Mouse (Mus musculus) E14TG2a.4 (cell line): ENCODE measurements around the gene Aldh1a3.

Source experiments
- H3K27me3 ChIP-seq: 2 replicates; pipeline ENCODE4 v1.6.1; 2014; ENCODE audit warnings: low read length, control low read depth; ENCODE audit not compliant: insufficient read depth
- H3K36me3 ChIP-seq: 2 replicates; pipeline ENCODE4 v1.6.1; 2014; ENCODE audit warnings: low read length, control low read depth; ENCODE audit not compliant: insufficient read depth
- H3K4me1 ChIP-seq: replicated peaks from 2 replicates; pipeline ENCODE4 v1.6.1; 2014; ENCODE audit warnings: low read depth, low read length, control low read depth
- H3K4me3 ChIP-seq: replicated peaks from 2 replicates; pipeline ENCODE4 v1.5.1; 2014; ENCODE audit warnings: mild to moderate bottlenecking, low read length
- H3K9me3 ChIP-seq: 2 replicates; pipeline ENCODE4 v1.6.1; 2014; ENCODE audit warnings: low read length, control low read depth
- CTCF ChIP-seq: conservative IDR thresholded peaks from 2 replicates; pipeline ENCODE4 v1.5.1; 2014; ENCODE audit warnings: low read length
- NANOG ChIP-seq: IDR thresholded peaks from 2 replicates; pipeline ENCODE4 v1.6.1; 2014; ENCODE audit warnings: borderline replicate concordance, low read length, mixed read lengths
- POU5F1 ChIP-seq: IDR thresholded peaks from 2 replicates; pipeline ENCODE4 v1.6.1; 2014; ENCODE audit warnings: low read length, borderline replicate concordance

The Aldh1a3 gene

GRCm38 (mm10) chr7:66434453-66434935 lies 7.2 kb upstream of the Aldh1a3 start:
- H3K27me3 ChIP-seq: peaks cover 9% of the 10 kb centered on the region
- H3K36me3 ChIP-seq: no peaks in the 10 kb centered on the region
- no peaks in the 10 kb centered on the region for H3K9me3 ChIP-seq
- H3K4me3 ChIP-seq: no peak overlapping the region
- peak; percentile 99 for TF ChIP-seq CTCF
- no peak for TF ChIP-seq NANOG
- H3K4me1 ChIP-seq: peaks cover 3% of the 10 kb centered on the region; the same call in 1 of the 2 replicates

- Histone ChIP-seq H3K4me1 (peaks cover 22% of the 10 kb centered on the region), H3K9me3 (no peaks in the 10 kb centered on the region)
- TF ChIP-seq POU5F1: no peak
- TF ChIP-seq CTCF: no peak
- no peak for TF ChIP-seq NANOG
Observed at GRCm38 (mm10) chr7:66427053-66427436, 272 bp downstream of the Aldh1a3 start.

DNA sequence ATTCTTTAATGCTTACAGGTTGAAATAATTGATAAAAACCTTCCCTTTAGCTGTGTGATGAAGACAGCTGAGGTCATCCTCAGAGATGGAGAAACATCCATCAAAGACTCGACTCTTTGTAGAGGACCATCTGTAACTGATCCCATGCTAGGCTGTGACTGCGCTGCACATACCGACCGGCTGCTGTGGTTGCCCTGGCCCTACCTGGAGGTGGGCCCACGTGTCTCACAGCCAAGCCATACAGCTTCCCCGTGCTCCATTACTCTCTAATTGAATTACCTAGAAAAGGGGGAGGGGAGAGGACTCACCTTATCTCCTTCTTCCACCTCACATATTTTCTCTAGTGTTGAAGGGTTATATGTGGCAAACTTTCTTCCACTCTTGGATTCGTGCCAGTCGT lies 5.4 kb downstream of the Aldh1a3 start:
- H3K9me3 ChIP-seq: no peaks in the 10 kb centered on the region
- H3K27me3 ChIP-seq: peaks cover 42% of the 10 kb centered on the region
- H3K4me1 ChIP-seq: peaks cover 5% of the 10 kb centered on the region; the same call in 1 of the 2 replicates
- TF ChIP-seq NANOG: no peak
- TF ChIP-seq CTCF: no peak
- TF ChIP-seq POU5F1: no peak
- no peaks in the 10 kb centered on the region for H3K36me3 ChIP-seq
- H3K4me3 ChIP-seq: no peak overlapping the region

More at GRCm38 (mm10) chr7:66427053-66427436, 272 bp downstream of the Aldh1a3 start:
- H3K27me3 ChIP-seq: peaks cover 64% of the 10 kb centered on the region
- H3K4me3 ChIP-seq: peak overlapping the region; percentile 79
- no peaks in the 10 kb centered on the region for H3K36me3 ChIP-seq

DNA sequence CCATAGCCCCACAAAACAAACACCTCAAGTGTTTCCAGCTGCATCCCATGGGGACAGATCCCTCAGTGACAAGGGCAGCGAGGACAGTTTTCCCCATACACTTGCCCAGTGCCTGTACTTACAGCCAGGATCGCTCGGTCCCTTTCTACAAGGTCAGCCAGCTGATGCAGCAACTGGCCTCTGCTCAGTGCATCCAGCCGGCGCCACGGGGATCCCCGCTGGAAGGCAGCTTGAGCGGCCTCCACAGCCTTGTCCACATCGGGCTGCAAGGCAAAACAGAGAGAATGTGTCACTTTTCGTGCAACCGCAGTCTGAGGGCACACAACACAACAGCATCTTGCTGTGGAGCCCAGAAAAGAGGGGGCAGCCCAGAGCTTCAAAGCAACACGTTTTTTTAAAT lies 8.3 kb downstream of the Aldh1a3 start:
- Histone ChIP-seq H3K36me3 (no peaks in the 10 kb centered on the region), H3K9me3 (no peaks in the 10 kb centered on the region), H3K4me1 (no peaks in the 10 kb centered on the region), H3K4me3 (no peak overlapping the region), H3K27me3 (peaks cover 16% of the 10 kb centered on the region)
- TF ChIP-seq NANOG: no peak
- TF ChIP-seq POU5F1: no peak
- TF ChIP-seq CTCF: no peak

GRCm38 (mm10) chr7:66416829-66417228 lies 10.5 kb downstream of the Aldh1a3 start:
- peaks cover 14% of the 10 kb centered on the region for H3K27me3 ChIP-seq
- no peaks in the 10 kb centered on the region for H3K9me3 ChIP-seq
- TF ChIP-seq NANOG (no peak), POU5F1 (no peak), CTCF (no peak)
- H3K4me3 ChIP-seq: no peak overlapping the region
- no peaks in the 10 kb centered on the region for H3K36me3 ChIP-seq
- H3K4me1 ChIP-seq: no peaks in the 10 kb centered on the region

GRCm38 (mm10) chr7:66413093-66413492 lies 14.2 kb downstream of the Aldh1a3 start:
- Histone ChIP-seq H3K36me3 (no peaks in the 10 kb centered on the region), H3K27me3 (peaks cover 5% of the 10 kb centered on the region), H3K9me3 (no peaks in the 10 kb centered on the region), H3K4me1 (no peaks in the 10 kb centered on the region), H3K4me3 (no peak overlapping the region)
- TF ChIP-seq POU5F1: no peak
- TF ChIP-seq CTCF: no peak
- no peak for TF ChIP-seq NANOG

DNA sequence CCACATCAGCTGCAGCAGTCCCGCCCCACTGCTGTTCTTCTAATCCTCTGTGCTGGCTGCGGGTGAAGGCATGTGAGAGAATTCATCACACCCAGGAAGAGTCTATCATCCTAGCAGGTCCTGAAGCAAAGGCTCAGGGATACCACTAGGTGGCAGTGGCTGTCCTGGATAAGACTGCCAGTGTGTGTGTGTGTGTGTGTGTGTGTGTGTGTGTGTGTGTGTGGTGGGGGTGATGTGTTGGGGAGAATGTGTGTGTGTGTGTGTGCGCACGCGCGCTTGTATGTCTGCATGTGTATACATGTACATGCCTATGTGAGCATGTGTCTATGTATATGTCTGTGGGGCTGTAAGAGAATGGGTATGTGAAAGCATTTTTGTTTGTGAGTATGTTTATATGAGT lies 17.9 kb downstream of the Aldh1a3 start:
- H3K36me3 ChIP-seq: no peaks in the 10 kb centered on the region

GRCm38 (mm10) chr7:66406971-66407370 lies 20.3 kb downstream of the Aldh1a3 start:
- H3K9me3 ChIP-seq: no peaks in the 10 kb centered on the region
- no peaks in the 10 kb centered on the region for H3K36me3 ChIP-seq
- H3K4me3 ChIP-seq: no peak overlapping the region
- H3K4me1 ChIP-seq: peaks cover 6% of the 10 kb centered on the region; the same call in 1 of the 2 replicates
- H3K27me3 ChIP-seq: peaks cover 13% of the 10 kb centered on the region
- TF ChIP-seq POU5F1 (no peak), NANOG (no peak), CTCF (no peak)

More for the DNA sequence above, 17.9 kb downstream of the Aldh1a3 start:
- Histone ChIP-seq H3K4me1 (peaks cover 6% of the 10 kb centered on the region; the same call in 1 of the 2 replicates), H3K4me3 (no peak overlapping the region), H3K9me3 (no peaks in the 10 kb centered on the region), H3K27me3 (peaks cover 14% of the 10 kb centered on the region)
- TF ChIP-seq NANOG (no peak), CTCF (peak; percentile 52)
